Mouse (Mus musculus) liver, embryonic 14.5 days (tissue): ENCODE results near the gene Sec23a. TPM values are rescaled to one million over a fixed set of nuclear protein-coding genes. Genes with fewer than 3 reads are reported as not detected.
"Not testable (repeated sequence)": the region's sequence is repeated elsewhere in the genome, so short reads cannot be mapped to it uniquely, and the experiment has no call there.

Source experiments
- ATAC-seq: fragments of 200-750 bp; cut with Nextera tagmentation; 2 replicates; pipeline ENCODE4 v1.8.0; 2017; ENCODE audit warnings: moderate number of reproducible peaks, mild to moderate bottlenecking, moderate library complexity; ENCODE audit not compliant: insufficient read depth
- DNase-seq, 3 experiments: peaks; one replicate each; pipeline ENCODE4 v3.0.0-alpha.2; 2012 to 2013; ENCODE audit warnings: low read depth in 3 of 3, low spot score in 3 of 3
- H3K27ac ChIP-seq: fragments of 300-500 bp; sonication (generic); 2 replicates; pipeline ENCODE4 v1.5.1; 2014; ENCODE audit warnings: moderate library complexity, mild to moderate bottlenecking, control low read depth, inconsistent platforms
- H3K27me3 ChIP-seq: fragments of 300-500 bp; sonication (generic); 2 replicates; pipeline ENCODE4 v1.6.1; 2014; ENCODE audit warnings: mild to moderate bottlenecking, low read length, moderate library complexity; ENCODE audit not compliant: control insufficient read depth, insufficient read depth
- H3K36me3 ChIP-seq: fragments of 300-500 bp; sonication (generic); replicated peaks from 2 replicates; pipeline ENCODE4 v1.6.1; 2014; ENCODE audit warnings: low read depth; ENCODE audit not compliant: control insufficient read depth, insufficient read depth
- H3K4me1 ChIP-seq, 2 experiments: fragments of 200-500 bp in 1 of 2; fragments of 300-500 bp in 1 of 2; sonication (generic) in 1 of 2; replicated peaks; 2 replicates each; pipeline ENCODE4 v1.6.1; 2012 to 2014; ENCODE audit warnings: antibody characterized with exemption in 1 of 2, inconsistent platforms in 1 of 2, low read length in 1 of 2; ENCODE audit not compliant: control insufficient read depth in 2 of 2, insufficient read depth in 2 of 2
- H3K4me2 ChIP-seq: fragments of 300-500 bp; sonication (generic); 2 replicates; pipeline ENCODE4 v1.6.1; 2014; ENCODE audit warnings: low read depth, mild to moderate bottlenecking, control low read depth, moderate library complexity
- H3K4me3 ChIP-seq, 2 experiments: fragments of 200-500 bp in 1 of 2; fragments of 300-500 bp in 1 of 2; sonication (generic) in 1 of 2; 2 replicates each; pipeline ENCODE4 v1.5.1; 2012 to 2014; ENCODE audit warnings: low read depth in 2 of 2, low read length in 2 of 2, mild to moderate bottlenecking in 2 of 2, control low read depth in 1 of 2, inconsistent platforms in 1 of 2, moderate library complexity in 1 of 2; ENCODE audit not compliant: insufficient read depth in 1 of 2
- H3K9ac ChIP-seq: fragments of 300-500 bp; sonication (generic); replicated peaks from 2 replicates; pipeline ENCODE4 v1.6.1; 2014; ENCODE audit warnings: mild to moderate bottlenecking, control low read depth, moderate library complexity
- H3K9me3 ChIP-seq: fragments of 300-500 bp; sonication (generic); 2 replicates; pipeline ENCODE4 v1.6.1; 2016; ENCODE audit warnings: low read length, mixed read lengths; ENCODE audit not compliant: control insufficient read depth
- CTCF ChIP-seq: IDR thresholded peaks from 2 replicates; pipeline ENCODE4 v1.5.1; 2016; ENCODE audit warnings: antibody characterized with exemption, low read depth, control low read depth
- EP300 ChIP-seq: IDR thresholded peaks from 2 replicates; pipeline ENCODE4 v1.6.1; 2016; ENCODE audit warnings: antibody characterized with exemption, low read depth
- WGBS: fragments of 180-500 bp; shearing (Covaris S2); extraction: QIAGEN DNeasy Blood & Tissue Kit; methylation state at CpG from one replicate; pipeline ENCODE4 v1.1.7; 2014; ENCODE audit not compliant: insufficient replicate concordance; 5-methylcytosine and 5-hydroxymethylcytosine counted together
- polyA plus RNA-seq, 2 experiments: library from polyadenylated mRNA; depleted of rRNA in 1 of 2; stranded (reverse) in 1 of 2; unstranded in 1 of 2; fragments of >200 nt; fragmentation: Nextera tagmentation in 1 of 2; extraction: Ambion mirVana in 1 of 2; gene quantifications; 2 replicates each; pipeline versions ENCODE4 v1.2.1 to v1.2.3; 2012 to 2014

Gene Sec23a
- polyA plus RNA-seq, 2 experiments: 10.6 to 25.1 TPM

DNA sequence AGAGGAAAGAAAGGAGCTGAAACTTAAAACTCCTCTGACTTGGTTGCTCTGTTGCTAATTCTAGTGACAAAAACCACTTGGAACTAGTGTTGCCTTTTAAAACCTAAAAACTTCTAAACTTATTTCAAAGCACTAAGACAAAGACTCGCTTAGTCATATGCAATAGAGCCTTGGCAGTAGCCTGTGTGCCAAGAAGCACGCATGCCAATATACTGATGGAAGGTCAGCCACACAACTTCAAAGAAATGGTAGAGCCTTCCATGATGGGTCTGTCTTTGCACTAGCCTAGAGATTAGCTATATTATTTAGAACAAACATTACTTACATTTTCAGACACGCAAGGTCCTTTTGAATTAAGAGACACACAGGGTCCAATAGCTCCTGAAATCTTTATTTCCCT lies 26.1 kb downstream of the Sec23a start:
- peaks cover 3% of the 10 kb centered on the region; the same call in 1 of the 2 replicates for H3K36me3 ChIP-seq

DNA sequence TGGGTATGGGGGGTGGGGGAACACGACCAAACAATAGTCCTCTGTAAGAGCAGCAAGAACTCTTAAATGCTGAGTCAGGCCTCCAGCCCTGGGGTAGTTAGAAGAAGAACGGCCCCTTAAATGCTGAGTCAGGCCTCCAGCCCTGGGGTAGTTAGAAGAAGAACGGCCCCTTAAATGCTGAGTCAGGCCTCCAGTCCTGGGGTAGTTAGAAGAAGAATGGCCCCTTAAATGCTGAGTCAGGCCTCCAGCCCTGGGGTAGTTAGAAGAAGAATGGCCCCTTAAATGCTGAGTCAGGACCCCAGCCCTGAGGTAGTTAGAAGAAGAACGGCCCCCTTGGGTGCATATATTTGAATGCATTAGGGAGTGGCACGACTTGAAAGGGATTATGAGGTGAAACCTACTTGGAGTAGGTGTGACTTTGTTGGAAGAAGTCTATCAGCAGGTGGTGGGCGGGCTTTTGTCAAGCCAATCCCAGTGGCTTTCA lies 30.6 kb downstream of the Sec23a start:
- H3K9me3 ChIP-seq, H3K27me3 ChIP-seq, H3K9ac ChIP-seq, H3K4me3 ChIP-seq, H3K36me3 ChIP-seq, H3K4me2 ChIP-seq: not testable (repeated sequence)
- DNase-seq: peak; percentile 34 to 54 (median 45)
- WGBS: 45% methylated on average over 6 of the region's 6 CpGs
- TF ChIP-seq EP300: peak; percentile 3; the same call in 1 of the 2 replicates
- Histone ChIP-seq H3K27ac (peak overlapping the region; percentile 57), H3K4me1 (peaks cover 0 to 15% of the 10 kb centered on the region in 2 experiments; a peak in 3 of 4 replicates)
- ATAC-seq: peak; percentile 74

More for the DNA sequence above, 26.1 kb downstream of the Sec23a start:
- Histone ChIP-seq H3K27ac (no peak overlapping the region), H3K9me3 (no peaks in the 10 kb centered on the region), H3K9ac (no peak overlapping the region), H3K4me3 (no peak overlapping the region), H3K4me1 (peaks cover 0 to 11% of the 10 kb centered on the region in 2 experiments; a peak in 3 of 4 replicates), H3K4me2 (no peak overlapping the region), H3K27me3 (no peaks in the 10 kb centered on the region)
- ATAC-seq (no peak), DNase-seq (no peak)
- 82% methylated on average over 3 of the region's 3 CpGs for WGBS
- TF ChIP-seq CTCF: no peak
- no peak for TF ChIP-seq EP300

DNA sequence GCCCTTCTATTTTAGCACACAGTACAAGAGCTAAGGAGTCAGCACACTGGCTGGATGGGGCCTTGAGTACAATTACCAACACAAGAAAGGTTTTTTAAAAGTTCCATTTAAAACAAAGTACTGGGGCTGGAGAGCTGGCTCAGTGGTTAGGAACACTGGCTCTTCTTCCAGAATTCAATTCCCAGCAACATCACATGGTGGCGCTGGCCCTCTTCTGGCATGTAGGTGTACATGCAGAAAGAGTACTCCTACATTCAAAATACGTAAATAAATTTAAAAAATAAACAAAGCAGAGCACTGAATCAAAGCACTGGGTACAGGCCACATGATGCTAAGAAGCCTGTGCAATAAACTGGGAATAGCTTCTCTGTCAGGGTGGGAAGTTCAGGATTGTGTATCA lies 34.9 kb downstream of the Sec23a start:
- no peak for TF ChIP-seq EP300
- peak; percentile 51 for TF ChIP-seq CTCF
- WGBS: 68% methylated on average over 2 of the region's 2 CpGs
- Histone ChIP-seq H3K4me1 (peaks cover 0 to 14% of the 10 kb centered on the region in 2 experiments; a peak in 3 of 4 replicates), H3K36me3 (no peaks in the 10 kb centered on the region; the same call in none of the 2 replicates), H3K9me3 (no peaks in the 10 kb centered on the region), H3K27ac (no peak overlapping the region), H3K9ac (no peak overlapping the region), H3K27me3 (no peaks in the 10 kb centered on the region), H3K4me3 (no peak overlapping the region), H3K4me2 (no peak overlapping the region)
- DNase-seq (no peak), ATAC-seq (no peak)

DNA sequence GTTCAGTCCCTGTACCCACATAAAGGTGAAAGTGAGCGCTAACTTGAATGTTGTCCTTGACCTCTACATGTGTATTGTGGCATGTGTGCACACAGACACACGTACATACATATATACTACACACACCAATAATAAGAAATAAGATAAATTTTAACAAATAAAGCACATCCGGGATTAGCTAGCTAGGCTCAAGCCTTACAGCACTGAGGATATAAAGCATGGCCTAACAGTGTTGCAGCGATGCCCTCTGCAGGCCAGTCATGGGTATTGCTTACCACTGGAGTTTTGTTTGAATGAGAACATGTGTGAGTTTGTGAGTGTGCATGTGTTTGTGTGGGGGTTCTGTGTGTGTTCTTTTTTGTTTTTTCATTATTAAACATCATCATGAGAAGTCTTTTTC lies 47.2 kb downstream of the Sec23a start:
- H3K36me3 ChIP-seq: no peaks in the 10 kb centered on the region; the same call in 1 of the 2 replicates
- no peaks in the 10 kb centered on the region for H3K27me3 ChIP-seq
- no peak overlapping the region for H3K4me3 ChIP-seq
- H3K4me1 ChIP-seq: no peaks in the 10 kb centered on the region
- H3K9ac ChIP-seq: no peak overlapping the region
- DNase-seq (no peak), ATAC-seq (no peak)
- WGBS: 61% methylated on average over 4 of the region's 4 CpGs
- H3K27ac ChIP-seq: no peak overlapping the region
- no peaks in the 10 kb centered on the region for H3K9me3 ChIP-seq
- TF ChIP-seq CTCF: peak; percentile 78
- TF ChIP-seq EP300: no peak
- H3K4me2 ChIP-seq: no peak overlapping the region

DNA sequence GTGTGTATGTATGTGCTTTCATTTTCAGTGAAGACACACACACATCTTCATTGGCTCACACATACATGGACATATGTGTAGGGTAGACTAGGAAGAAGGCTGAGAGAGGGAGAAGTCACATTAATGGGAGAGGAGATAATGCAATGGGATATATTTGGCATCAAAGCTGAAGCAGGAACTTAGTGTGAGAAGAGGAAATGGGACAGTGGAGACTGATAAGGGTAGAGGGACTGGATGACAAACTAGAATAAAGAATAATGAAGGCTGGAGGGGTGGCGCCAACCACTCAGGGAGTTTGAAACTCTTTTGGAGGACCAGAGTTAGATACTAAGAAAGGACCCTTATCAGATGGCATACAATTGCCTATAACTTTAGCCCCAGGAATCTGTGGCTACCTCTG lies 51.0 kb downstream of the Sec23a start:
- H3K27ac ChIP-seq: no peak overlapping the region
- no peaks in the 10 kb centered on the region for H3K9me3 ChIP-seq
- no peak overlapping the region for H3K4me2 ChIP-seq
- H3K27me3 ChIP-seq: no peaks in the 10 kb centered on the region
- no peak for ATAC-seq
- H3K9ac ChIP-seq: no peak overlapping the region
- H3K36me3 ChIP-seq: no peaks in the 10 kb centered on the region; the same call in 1 of the 2 replicates
- H3K4me1 ChIP-seq: no peaks in the 10 kb centered on the region; a peak in 1 of 4 replicates
- TF ChIP-seq CTCF: no peak
- TF ChIP-seq EP300: no peak
- WGBS: 27% methylated on average over 1 of the region's 1 CpGs
- H3K4me3 ChIP-seq: no peak overlapping the region
- DNase-seq: no peak
